Mouse (Mus musculus) small intestine, adult 2 months (tissue): ENCODE data around the gene Brsk2.

Experiments used
- CTCF ChIP-seq: fragments of 200-500 bp; IDR thresholded peaks from 2 replicates; pipeline ENCODE4 v1.5.1; 2012; ENCODE audit warnings: low read depth, mild to moderate bottlenecking, control low read depth, inconsistent platforms, low read length, moderate library complexity, mixed read lengths; ENCODE audit not compliant: insufficient replicate concordance, insufficient read length; ENCODE audit errors: extremely low read depth
- POLR2A ChIP-seq: fragments of 200-500 bp; IDR thresholded peaks from 2 replicates; pipeline ENCODE4 v1.6.1; 2012; ENCODE audit warnings: low read depth, mild to moderate bottlenecking, control low read depth, inconsistent platforms, low read length, moderate library complexity

DNA sequence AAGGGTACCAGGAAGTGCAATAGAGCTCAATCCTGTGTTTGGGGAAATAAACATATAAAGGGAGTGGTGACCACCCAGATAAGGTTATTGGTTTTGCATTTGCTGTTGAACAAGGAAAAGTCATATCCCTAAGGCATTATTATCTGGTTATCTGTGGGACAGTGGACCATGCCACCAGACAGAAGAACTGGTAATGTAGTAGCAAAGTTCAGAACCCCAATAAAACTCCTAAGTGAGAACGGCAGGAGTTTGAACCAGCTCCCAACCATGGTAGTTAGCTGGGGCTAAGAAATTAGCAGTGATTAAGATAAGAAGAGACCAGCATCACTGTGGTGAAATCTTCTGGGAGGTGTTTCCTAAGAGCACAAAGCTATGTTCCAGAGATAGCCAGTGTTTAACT, 96.4 kb downstream of the Brsk2 start:
- TF ChIP-seq CTCF (no peak), POLR2A (no peak)
